Mouse (Mus musculus) layer of hippocampus, postnatal 10 days (tissue): ENCODE measurements around the gene Smyd2. TPM values are rescaled to one million over a fixed set of nuclear protein-coding genes. Genes with fewer than 3 reads are reported as not detected.

Experiments
- DNase-seq, 2 experiments: peaks; one replicate each; pipeline ENCODE4 v3.0.0; 2021; ENCODE audit warnings: low spot score in 2 of 2
- total RNA-seq, 2 experiments: library from RNA; stranded (reverse); gene quantifications; 2 replicates each; pipeline ENCODE4 v1.2.3; 2021

The Smyd2 gene
- total RNA-seq, 2 experiments from 2014 or later = 98.7 to 99.2 TPM

GRCm38 (mm10) chr1:189876162-189876561 is 46.0 kb downstream of the Smyd2 start:
- no peak for DNase-seq

- DNase-seq = no peak
These were observed 46.7 kb downstream of the Smyd2 start for GRCm38 (mm10) chr1:189875439-189875861.

- no peak for DNase-seq
These were observed 48.6 kb downstream of the Smyd2 start for GRCm38 (mm10) chr1:189873591-189873990.

GRCm38 (mm10) chr1:189872050-189872449 is 50.1 kb downstream of the Smyd2 start:
- no peak for DNase-seq

GRCm38 (mm10) chr1:189871625-189872024 is 50.5 kb downstream of the Smyd2 start:
- no peak for DNase-seq

- no peak for DNase-seq
These were observed 51.6 kb downstream of the Smyd2 start for GRCm38 (mm10) chr1:189870539-189870938.

- DNase-seq = no peak
These were observed 52.4 kb downstream of the Smyd2 start for GRCm38 (mm10) chr1:189869651-189870270.

- no peak for DNase-seq
These were observed 54.1 kb downstream of the Smyd2 start for GRCm38 (mm10) chr1:189868036-189868435.

- DNase-seq = no peak
These were observed 54.7 kb downstream of the Smyd2 start for GRCm38 (mm10) chr1:189867497-189867896.

GRCm38 (mm10) chr1:189867034-189867433 is 55.1 kb downstream of the Smyd2 start:
- DNase-seq = no peak

GRCm38 (mm10) chr1:189866621-189867020 is 55.5 kb downstream of the Smyd2 start:
- DNase-seq = no peak

GRCm38 (mm10) chr1:189864846-189865560 is 57.2 kb downstream of the Smyd2 start:
- no peak for DNase-seq

- no peak for DNase-seq
These were observed 57.9 kb downstream of the Smyd2 start for GRCm38 (mm10) chr1:189864301-189864700.

- no peak for DNase-seq
These were observed 58.4 kb downstream of the Smyd2 start for GRCm38 (mm10) chr1:189863727-189864126.

GRCm38 (mm10) chr1:189860942-189861315 is 61.2 kb downstream of the Smyd2 start:
- no peak for DNase-seq

- no peak for DNase-seq
These were observed 61.8 kb downstream of the Smyd2 start for GRCm38 (mm10) chr1:189860112-189860941.

GRCm38 (mm10) chr1:189858377-189858776 is 63.8 kb downstream of the Smyd2 start:
- DNase-seq = no peak

- DNase-seq = no peak
These were observed 66.4 kb downstream of the Smyd2 start for GRCm38 (mm10) chr1:189855739-189856138.

- no peak for DNase-seq
These were observed 67.5 kb downstream of the Smyd2 start for GRCm38 (mm10) chr1:189854646-189855045.

- DNase-seq = no peak
These were observed 69.7 kb downstream of the Smyd2 start for GRCm38 (mm10) chr1:189852456-189852855.

GRCm38 (mm10) chr1:189852051-189852450 is 70.1 kb downstream of the Smyd2 start:
- DNase-seq = no peak

- DNase-seq = no peak
These were observed 72.6 kb downstream of the Smyd2 start for GRCm38 (mm10) chr1:189849550-189849949.
